Mouse (Mus musculus): ENCODE results near the gene Fubp1. TPM values are rescaled to one million over a fixed set of nuclear protein-coding genes. Genes with fewer than 3 reads are reported as not detected.

Fubp1 gene
- total RNA-seq, 2 experiments from 2014 or later, result 68.1 to 80.6 TPM

- intact Hi-C loops (cut with DNase I), result no loop called here
- DNase-seq, result no peak
Observed at GRCm38 (mm10) chr3:152266036-152266421, 55.8 kb downstream of the Fubp1 start, which contains the start of gene Nexn. TSS of gene Nexn (minus strand) at chr3:152266350.

GRCm38 (mm10) chr3:152268099-152268498, 57.9 kb downstream of the Fubp1 start:
- intact Hi-C loops (cut with DNase I), result no loop called here
- DNase-seq, result no peak

- intact Hi-C loops (cut with DNase I), result no loop called here
- DNase-seq, result no peak
Observed at GRCm38 (mm10) chr3:152271071-152271710, 61.0 kb downstream of the Fubp1 start.

- no peak for DNase-seq
- intact Hi-C loops (cut with DNase I), result no loop called here
Observed at GRCm38 (mm10) chr3:152271876-152272275, 61.7 kb downstream of the Fubp1 start.

GRCm38 (mm10) chr3:152272974-152273685, 62.9 kb downstream of the Fubp1 start:
- DNase-seq, result no peak
- intact Hi-C loops (cut with DNase I), result no loop called here

GRCm38 (mm10) chr3:152275008-152275407, 64.8 kb downstream of the Fubp1 start:
- DNase-seq, result no peak
- intact Hi-C loops (cut with DNase I), result no loop called here

- no peak for DNase-seq
- intact Hi-C loops (cut with DNase I), result no loop called here
Observed at GRCm38 (mm10) chr3:152276935-152277334, 66.7 kb downstream of the Fubp1 start.

- intact Hi-C loops (cut with DNase I), result no loop called here
- DNase-seq, result no peak
Observed at GRCm38 (mm10) chr3:152277912-152278311, 67.7 kb downstream of the Fubp1 start.

GRCm38 (mm10) chr3:152278431-152278830, 68.2 kb downstream of the Fubp1 start:
- no peak for DNase-seq
- intact Hi-C loops (cut with DNase I), result no loop called here

GRCm38 (mm10) chr3:152282126-152282525, 71.9 kb downstream of the Fubp1 start:
- no peak for DNase-seq
- intact Hi-C loops (cut with DNase I), result no loop called here

GRCm38 (mm10) chr3:152284306-152284705, 74.1 kb downstream of the Fubp1 start:
- DNase-seq, result no peak
- intact Hi-C loops (cut with DNase I), result no loop called here

- intact Hi-C loops (cut with DNase I), result no loop called here
- no peak for DNase-seq
Observed at GRCm38 (mm10) chr3:152284759-152285158, 74.5 kb downstream of the Fubp1 start.

Other genes with a start within 250 kb of the Fubp1 start
- gene Gipc2, start 44.2 kb upstream of the Fubp1 start, total RNA-seq (2021), result 1 to 10 TPM; 2.1 to 2.9 TPM
- 10 to 100 TPM; 74.3 to 80.3 TPM for gene Dnajb4, start 120 bp upstream of the Fubp1 start, total RNA-seq (2021)
- 100 to 1,000 TPM; 297 to 301 TPM for gene Nexn, start 55.9 kb downstream of the Fubp1 start, total RNA-seq (2021)
- 10 to 100 TPM; 10.8 to 12.4 TPM for gene Miga1, start 130.0 kb downstream of the Fubp1 start, total RNA-seq (2021)
- 10 to 100 TPM; 29.1 to 30.9 TPM for gene Usp33, start 136.1 kb downstream of the Fubp1 start, total RNA-seq (2021)
- gene Zzz3, start 185.1 kb downstream of the Fubp1 start, total RNA-seq (2021), result 10 to 100 TPM; 22.5 to 29.3 TPM